Mouse (Mus musculus): ENCODE measurements at regions not wholly inside any gene's neighbourhood (a gene's known extent, or its start where the extent isn't known, plus 50 kb on each side); places are given as distances from the start of the nearest gene placed in this dataset.

- TF ChIP-seq CTCF (IDR thresholded peaks at IDR 0.05; ENCODE audit: low read depth, low read length) = no peak
- TF ChIP-seq POLR2A (IDR thresholded peaks at IDR 0.05; ENCODE audit: insufficient read depth, low read length) = no peak
- no peak for TF ChIP-seq EP300 (IDR thresholded peaks at IDR 0.05; ENCODE audit: insufficient read depth, low read depth, low read length)
Measured at GRCm38 (mm10) chr16:93341791-93342190, 262.1 kb downstream of the Setd4 start.
